Mouse (Mus musculus) thymus, adult 2 months (tissue): Measurements from ENCODE around the gene Ptges2. TPM values are rescaled to one million over a fixed set of nuclear protein-coding genes. Genes with fewer than 3 reads are reported as not detected.

Experiments
- DNase-seq: peaks from one replicate; pipeline ENCODE4 v3.0.0; 2021
- H3K27ac ChIP-seq: fragments of 200-500 bp; 2 replicates; pipeline ENCODE4 v1.5.1; 2012; ENCODE audit warnings: low read length, control low read depth; ENCODE audit not compliant: control insufficient read depth, insufficient read depth
- H3K27me3 ChIP-seq: fragments of 200-500 bp; 2 replicates; pipeline ENCODE4 v1.6.1; 2012; ENCODE audit warnings: mild to moderate bottlenecking, low read length, moderate library complexity, mixed read lengths; ENCODE audit not compliant: control insufficient read depth, insufficient read depth
- H3K36me3 ChIP-seq: fragments of 200-500 bp; 2 replicates; pipeline ENCODE4 v1.6.1; 2012; ENCODE audit warnings: mild to moderate bottlenecking, low read length, moderate library complexity; ENCODE audit not compliant: control insufficient read depth, insufficient read depth
- H3K4me1 ChIP-seq: fragments of 200-500 bp; replicated peaks from 2 replicates; pipeline ENCODE4 v1.6.1; 2012; ENCODE audit warnings: low read length; ENCODE audit not compliant: control insufficient read depth, insufficient read depth
- H3K4me3 ChIP-seq: fragments of 200-500 bp; 2 replicates; pipeline ENCODE4 v1.5.1; 2012; ENCODE audit warnings: mild to moderate bottlenecking, low read length, control low read depth, moderate library complexity; ENCODE audit not compliant: control insufficient read depth, insufficient read depth
- CTCF ChIP-seq: fragments of 200-500 bp; IDR thresholded peaks from 2 replicates; pipeline ENCODE4 v1.5.1; 2012; ENCODE audit warnings: mild to moderate bottlenecking, control low read depth, low read length, moderate library complexity, borderline replicate concordance; ENCODE audit not compliant: control insufficient read depth, poor library complexity, insufficient read depth; ENCODE audit errors: extremely low read depth
- POLR2A ChIP-seq: fragments of 200-500 bp; IDR thresholded peaks from 2 replicates; pipeline ENCODE4 v1.6.1; 2012; ENCODE audit warnings: mild to moderate bottlenecking, low read length, control low read depth, moderate library complexity; ENCODE audit not compliant: control insufficient read depth, poor library complexity, insufficient read depth; ENCODE audit errors: extremely low read depth
- WGBS: fragments of 180-500 bp; shearing (Covaris S2); methylation state at CpG from one replicate; pipeline ENCODE4 v1.1.7; 2018; 5-methylcytosine and 5-hydroxymethylcytosine counted together
- polyA plus RNA-seq: library from polyadenylated mRNA; depleted of rRNA; stranded (reverse); fragments of >200 nt; gene quantifications from 2 replicates; pipeline ENCODE4 v1.2.3, GENCODE M21; 2012

Gene Ptges2
- polyA plus RNA-seq, 1 experiment = 24.7 TPM

DNA sequence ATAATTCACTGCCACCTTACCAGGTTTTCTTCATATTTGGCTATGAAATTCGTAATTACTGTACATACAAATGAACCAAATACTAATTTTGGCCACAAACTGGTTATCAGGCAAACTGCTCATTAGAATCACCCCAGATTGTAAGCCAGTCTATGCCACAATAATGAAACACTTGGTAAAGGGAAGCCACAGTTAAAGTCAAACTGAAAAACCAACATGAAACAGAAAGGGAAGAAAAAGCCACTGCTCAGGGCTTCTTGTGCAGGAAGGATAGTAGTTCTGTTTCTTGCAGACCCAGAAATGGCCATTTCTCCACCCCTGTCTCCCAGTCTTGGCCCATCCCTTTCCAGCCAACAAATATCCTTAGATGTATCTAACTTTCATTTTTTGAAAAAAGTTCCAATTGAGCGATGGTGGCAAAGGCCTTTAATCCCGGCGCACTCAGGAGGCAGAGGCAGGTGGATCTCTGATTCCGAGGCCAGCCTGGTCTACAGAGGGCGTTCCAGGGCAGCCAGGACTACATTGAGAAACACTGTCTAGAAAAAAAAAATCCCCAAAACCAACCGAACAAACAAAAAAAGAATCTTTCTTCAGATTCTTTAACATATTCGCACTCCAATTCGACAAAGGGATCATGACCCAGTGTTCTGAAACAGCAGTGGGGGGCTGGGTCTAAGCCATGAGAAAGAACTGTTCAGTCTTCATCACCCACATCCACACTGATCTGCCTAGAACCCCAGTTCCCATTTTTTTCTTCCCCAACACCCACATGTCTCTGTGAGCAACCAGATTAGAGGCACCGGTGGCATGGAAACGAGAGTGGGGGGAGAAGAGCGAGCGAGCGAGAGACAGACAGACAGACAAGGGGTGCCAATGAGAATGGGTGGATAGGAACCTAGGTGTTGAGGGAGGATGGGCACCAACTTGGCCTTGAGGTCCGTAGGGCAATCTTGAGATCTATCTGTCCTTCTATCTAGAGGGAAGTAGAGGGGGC lies 54.4 kb downstream of the Ptges2 start, which contains the start of gene Naif1:
Naif1 (plus strand) TSS at position 697 of the 994 bp plus-strand sequence.
- Histone ChIP-seq H3K4me1 (peaks cover 35% of the 10 kb centered on the region), H3K27me3 (no peaks in the 10 kb centered on the region), H3K36me3 (peaks cover 2% of the 10 kb centered on the region; the same call in 1 of the 2 replicates), H3K4me3 (peak within 1 kb of the TSS; percentile 73), H3K27ac (no peak within 1 kb of the TSS; the same call in 1 of the 2 replicates)
- peak; percentile 21 for DNase-seq
- WGBS = 63% methylated on average over 15 of the region's 15 CpGs
- TF ChIP-seq CTCF (no peak), POLR2A (no peak)

GRCm38 (mm10) chr2:32450881-32451844 lies 55.5 kb downstream of the Ptges2 start, which contains the start of gene Slc25a25:
TSS of gene Slc25a25 (minus strand) at chr2:32451445.
- peak; percentile 91 for TF ChIP-seq POLR2A
- peak; percentile 47 for TF ChIP-seq CTCF
- peak within 1 kb of the TSS; percentile 75 for H3K27ac ChIP-seq
- no peaks in the 10 kb centered on the region for H3K27me3 ChIP-seq
- under 1% methylated on average over 103 of the region's 103 CpGs for WGBS
- peak within 1 kb of the TSS; percentile 73 for H3K4me3 ChIP-seq
- H3K4me1 ChIP-seq = peaks cover 35% of the 10 kb centered on the region
- H3K36me3 ChIP-seq = no peaks in the 10 kb centered on the region
- peak; percentile 96 for DNase-seq

GRCm38 (mm10) chr2:32451870-32452372 lies 56.2 kb downstream of the Ptges2 start:
- peak; percentile 96 for DNase-seq
- TF ChIP-seq POLR2A (peak; percentile 47), CTCF (no peak)
- H3K27ac ChIP-seq = peak overlapping the region; percentile 75
- H3K4me1 ChIP-seq = peaks cover 34% of the 10 kb centered on the region
- H3K36me3 ChIP-seq = no peaks in the 10 kb centered on the region
- H3K4me3 ChIP-seq = peak overlapping the region; percentile 39
- no peaks in the 10 kb centered on the region for H3K27me3 ChIP-seq
- under 1% methylated on average over 25 of the region's 25 CpGs for WGBS

- no peaks in the 10 kb centered on the region for H3K36me3 ChIP-seq
- H3K27me3 ChIP-seq = no peaks in the 10 kb centered on the region
- H3K4me1 ChIP-seq = peaks cover 33% of the 10 kb centered on the region
- TF ChIP-seq POLR2A = no peak
- no peak for TF ChIP-seq CTCF
- H3K4me3 ChIP-seq = peak overlapping the region; percentile 31
- peak overlapping the region; percentile 75 for H3K27ac ChIP-seq
- no peak for DNase-seq
- 87% methylated on average over 16 of the region's 16 CpGs for WGBS
These were observed 56.8 kb downstream of the Ptges2 start for GRCm38 (mm10) chr2:32452441-32452971.

DNA sequence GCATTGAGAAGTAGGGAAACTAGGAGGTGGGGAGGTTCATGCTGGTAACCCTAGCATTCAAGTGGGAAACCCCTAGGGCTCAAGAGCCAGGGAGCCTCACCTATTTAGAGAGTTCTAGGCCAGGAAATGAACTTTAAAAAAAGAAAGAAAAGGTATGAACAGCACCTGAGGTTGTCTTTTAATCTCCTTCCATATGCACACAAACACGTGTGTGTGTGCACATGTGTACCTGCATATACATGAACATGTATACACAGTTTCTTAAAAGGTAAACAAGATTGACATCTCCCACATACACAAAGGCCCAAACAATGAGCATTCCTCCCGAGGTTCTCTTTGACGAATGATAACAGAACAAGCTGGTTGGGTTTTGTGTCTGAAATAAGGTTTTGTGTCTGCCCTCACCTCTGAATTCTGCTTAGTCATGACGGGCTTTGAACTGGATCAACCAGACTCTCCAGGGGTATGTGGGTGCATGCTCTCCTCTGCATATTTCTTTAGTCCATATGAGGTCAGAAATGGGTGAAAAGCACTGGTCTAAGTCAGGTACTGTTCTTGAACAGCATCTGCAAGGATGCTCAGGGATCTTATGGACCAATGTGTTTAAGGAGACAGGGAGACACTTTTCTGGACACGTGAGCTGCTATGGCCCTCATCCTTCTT lies 58.1 kb downstream of the Ptges2 start:
- no peak overlapping the region for H3K4me3 ChIP-seq
- H3K4me1 ChIP-seq = peaks cover 27% of the 10 kb centered on the region
- 83% methylated on average over 5 of the region's 5 CpGs for WGBS
- no peaks in the 10 kb centered on the region for H3K36me3 ChIP-seq
- no peaks in the 10 kb centered on the region for H3K27me3 ChIP-seq
- no peak overlapping the region for H3K27ac ChIP-seq
- DNase-seq = no peak
- TF ChIP-seq POLR2A = no peak
- no peak for TF ChIP-seq CTCF
